Mouse (Mus musculus) limb, embryonic 15.5 days (tissue): ENCODE results near the gene Ndufa8. TPM values are rescaled to one million over a fixed set of nuclear protein-coding genes. Genes with fewer than 3 reads are reported as not detected.

ENCODE experiments used
- ATAC-seq: fragments of 200-750 bp; cut with Nextera tagmentation; 2 replicates; pipeline ENCODE4 v1.8.0; 2017; ENCODE audit warnings: low read depth, moderate TSS enrichment; ENCODE audit not compliant: insufficient number of reproducible peaks, low FRiP score, low TSS enrichment
- H3K27ac ChIP-seq: fragments of 300-500 bp; sonication (generic); 2 replicates; pipeline ENCODE4 v1.5.1; 2015; ENCODE audit warnings: moderate library complexity, mild to moderate bottlenecking, inconsistent platforms
- H3K27me3 ChIP-seq: fragments of 300-500 bp; sonication (generic); 2 replicates; pipeline ENCODE4 v1.6.1; 2015; ENCODE audit warnings: inconsistent platforms
- H3K36me3 ChIP-seq: fragments of 300-500 bp; sonication (generic); 2 replicates; pipeline ENCODE4 v1.6.1; 2015; ENCODE audit warnings: inconsistent platforms
- H3K4me1 ChIP-seq: fragments of 300-500 bp; sonication (generic); 2 replicates; pipeline ENCODE4 v1.6.1; 2015; ENCODE audit warnings: inconsistent platforms
- H3K4me2 ChIP-seq: fragments of 300-500 bp; sonication (generic); 2 replicates; pipeline ENCODE4 v1.6.1; 2015; ENCODE audit warnings: mild to moderate bottlenecking, inconsistent platforms
- H3K4me3 ChIP-seq: fragments of 300-500 bp; sonication (generic); 2 replicates; pipeline ENCODE4 v1.5.1; 2015; ENCODE audit warnings: mild to moderate bottlenecking, inconsistent platforms
- H3K9ac ChIP-seq: fragments of 300-500 bp; sonication (generic); 2 replicates; pipeline ENCODE4 v1.6.1; 2015; ENCODE audit warnings: inconsistent platforms
- H3K9me3 ChIP-seq: fragments of 300-500 bp; sonication (generic); 2 replicates; pipeline ENCODE4 v1.6.1; 2016; ENCODE audit warnings: inconsistent platforms
- WGBS: fragments of 180-500 bp; shearing (Covaris S2); methylation state at CpG from one replicate; pipeline ENCODE4 v1.1.7; 2015; 5-methylcytosine and 5-hydroxymethylcytosine counted together
- polyA plus RNA-seq: library from polyadenylated mRNA; unstranded; fragments of >200 nt; fragmentation: Nextera tagmentation; extraction: Ambion mirVana; gene quantifications from 2 replicates; pipeline ENCODE4 v1.2.1, GENCODE M21; 2015

The Ndufa8 gene
- polyA plus RNA-seq, 1 experiment from 2014 or later = 210 TPM

GRCm38 (mm10) chr2:36000390-36000789 is 48.8 kb downstream of the Ndufa8 start:
- 44% methylated on average over 1 of the region's 1 CpGs for WGBS
- Histone ChIP-seq H3K27me3 (no peaks in the 10 kb centered on the region), H3K4me3 (no peak overlapping the region), H3K9me3 (no peaks in the 10 kb centered on the region), H3K9ac (no peak overlapping the region), H3K36me3 (no peaks in the 10 kb centered on the region), H3K27ac (no peak overlapping the region), H3K4me2 (no peak overlapping the region), H3K4me1 (no peaks in the 10 kb centered on the region)
- no peak for ATAC-seq

GRCm38 (mm10) chr2:35999212-35999611 is 50.0 kb downstream of the Ndufa8 start:
- no peak overlapping the region for H3K9ac ChIP-seq
- no peak overlapping the region for H3K4me3 ChIP-seq
- ATAC-seq = no peak
- no peaks in the 10 kb centered on the region for H3K27me3 ChIP-seq
- no peaks in the 10 kb centered on the region for H3K36me3 ChIP-seq
- H3K27ac ChIP-seq = no peak overlapping the region
- H3K4me2 ChIP-seq = no peak overlapping the region
- H3K9me3 ChIP-seq = no peaks in the 10 kb centered on the region
- no peaks in the 10 kb centered on the region for H3K4me1 ChIP-seq

GRCm38 (mm10) chr2:35998416-35998815 is 50.8 kb downstream of the Ndufa8 start:
- H3K27ac ChIP-seq = no peak overlapping the region
- H3K27me3 ChIP-seq = no peaks in the 10 kb centered on the region
- 86% methylated on average over 5 of the region's 5 CpGs for WGBS
- no peak overlapping the region for H3K4me3 ChIP-seq
- ATAC-seq = no peak
- no peaks in the 10 kb centered on the region for H3K9me3 ChIP-seq
- H3K9ac ChIP-seq = no peak overlapping the region
- H3K4me1 ChIP-seq = no peaks in the 10 kb centered on the region
- H3K4me2 ChIP-seq = no peak overlapping the region
- no peaks in the 10 kb centered on the region for H3K36me3 ChIP-seq

- Histone ChIP-seq H3K9ac (no peak overlapping the region), H3K9me3 (no peaks in the 10 kb centered on the region), H3K27me3 (no peaks in the 10 kb centered on the region), H3K4me1 (no peaks in the 10 kb centered on the region), H3K4me3 (no peak overlapping the region), H3K4me2 (no peak overlapping the region), H3K27ac (no peak overlapping the region), H3K36me3 (no peaks in the 10 kb centered on the region)
- 72% methylated on average over 2 of the region's 2 CpGs for WGBS
- ATAC-seq = no peak
These were observed 52.5 kb downstream of the Ndufa8 start for GRCm38 (mm10) chr2:35996753-35997152.

- Histone ChIP-seq H3K4me1 (no peaks in the 10 kb centered on the region), H3K4me2 (no peak overlapping the region)
These were observed 54.9 kb downstream of the Ndufa8 start for GRCm38 (mm10) chr2:35994303-35994702.

GRCm38 (mm10) chr2:35993481-35993880 is 55.7 kb downstream of the Ndufa8 start:
- no peaks in the 10 kb centered on the region for H3K4me1 ChIP-seq
- WGBS = 87% methylated on average over 2 of the region's 2 CpGs

More at GRCm38 (mm10) chr2:35994303-35994702, 54.9 kb downstream of the Ndufa8 start:
- WGBS = 76% methylated on average over 6 of the region's 6 CpGs
- H3K4me3 ChIP-seq = no peak overlapping the region
- no peak for ATAC-seq
- H3K27me3 ChIP-seq = no peaks in the 10 kb centered on the region
- H3K27ac ChIP-seq = no peak overlapping the region
- no peaks in the 10 kb centered on the region for H3K9me3 ChIP-seq
- no peaks in the 10 kb centered on the region for H3K36me3 ChIP-seq
- no peak overlapping the region for H3K9ac ChIP-seq

GRCm38 (mm10) chr2:35992259-35992658 is 56.9 kb downstream of the Ndufa8 start:
- Histone ChIP-seq H3K4me2 (no peak overlapping the region), H3K27me3 (no peaks in the 10 kb centered on the region), H3K36me3 (no peaks in the 10 kb centered on the region), H3K9me3 (no peaks in the 10 kb centered on the region), H3K4me3 (no peak overlapping the region), H3K27ac (no peak overlapping the region), H3K9ac (no peak overlapping the region), H3K4me1 (no peaks in the 10 kb centered on the region)
- WGBS = 82% methylated on average over 3 of the region's 3 CpGs
- no peak for ATAC-seq

More at GRCm38 (mm10) chr2:35993481-35993880, 55.7 kb downstream of the Ndufa8 start:
- no peaks in the 10 kb centered on the region for H3K9me3 ChIP-seq
- no peaks in the 10 kb centered on the region for H3K27me3 ChIP-seq
- H3K4me3 ChIP-seq = no peak overlapping the region
- ATAC-seq = no peak
- H3K9ac ChIP-seq = no peak overlapping the region
- H3K27ac ChIP-seq = no peak overlapping the region
- no peak overlapping the region for H3K4me2 ChIP-seq
- no peaks in the 10 kb centered on the region for H3K36me3 ChIP-seq

Other genes with a start within 250 kb of the Ndufa8 start
- gene Ttll11, start 69.5 kb downstream of the Ndufa8 start, polyA plus RNA-seq = 0.77 and 1.0 TPM in 2 replicates
- gene Morn5, start 52 bp upstream of the Ndufa8 start, polyA plus RNA-seq = 0.52 TPM in 1 of 2 replicates, not detected in the other
- 0.65 and 0.92 TPM in 2 replicates for gene Lhx6, start 56.0 kb upstream of the Ndufa8 start, polyA plus RNA-seq
- 27.3 and 30.1 TPM in 2 replicates for gene Mrrf, start 87.0 kb upstream of the Ndufa8 start, polyA plus RNA-seq
- gene Rbm18, start 87.4 kb upstream of the Ndufa8 start, polyA plus RNA-seq = 68.7 and 69.3 TPM in 2 replicates
- 21.8 and 23.0 TPM in 2 replicates for gene Ptgs1, start 181.0 kb upstream of the Ndufa8 start, polyA plus RNA-seq